Mouse (Mus musculus) E14TG2a.4 (cell line): ENCODE measurements around the gene Phb.
A peak's percentile ranks its signal among the peaks of the same experiment; 100 is the strongest.
"Not testable (repeated sequence)": the region's sequence is repeated elsewhere in the genome, so short reads cannot be mapped to it uniquely, and the experiment has no call there.

Experiments
- H3K27me3 ChIP-seq: 2 replicates; pipeline ENCODE4 v1.6.1; 2014; ENCODE audit warnings: low read length, control low read depth; ENCODE audit not compliant: insufficient read depth
- H3K36me3 ChIP-seq: 2 replicates; pipeline ENCODE4 v1.6.1; 2014; ENCODE audit warnings: low read length, control low read depth; ENCODE audit not compliant: insufficient read depth
- H3K4me1 ChIP-seq: replicated peaks from 2 replicates; pipeline ENCODE4 v1.6.1; 2014; ENCODE audit warnings: low read depth, low read length, control low read depth
- H3K4me3 ChIP-seq: replicated peaks from 2 replicates; pipeline ENCODE4 v1.5.1; 2014; ENCODE audit warnings: mild to moderate bottlenecking, low read length
- H3K9me3 ChIP-seq: 2 replicates; pipeline ENCODE4 v1.6.1; 2014; ENCODE audit warnings: low read length, control low read depth
- CTCF ChIP-seq: conservative IDR thresholded peaks from 2 replicates; pipeline ENCODE4 v1.5.1; 2014; ENCODE audit warnings: low read length
- NANOG ChIP-seq: IDR thresholded peaks from 2 replicates; pipeline ENCODE4 v1.6.1; 2014; ENCODE audit warnings: borderline replicate concordance, low read length, mixed read lengths
- POU5F1 ChIP-seq: IDR thresholded peaks from 2 replicates; pipeline ENCODE4 v1.6.1; 2014; ENCODE audit warnings: low read length, borderline replicate concordance

The Phb gene

DNA sequence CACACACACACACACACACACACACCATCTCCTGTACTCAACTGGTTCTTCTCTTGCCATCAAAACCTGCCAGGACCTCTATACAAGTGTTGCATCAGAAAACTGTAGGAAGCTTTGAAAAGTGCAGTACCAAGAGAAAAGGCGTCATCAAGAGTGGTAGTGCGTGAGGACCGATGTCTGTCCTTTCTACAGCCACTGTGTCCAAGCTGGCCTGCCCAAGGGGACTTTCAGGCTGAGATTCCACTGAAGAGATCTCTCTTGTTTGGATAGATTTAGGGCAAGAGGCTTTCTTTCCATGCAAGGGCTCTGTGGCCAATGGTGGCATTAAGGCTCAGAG, 20.6 kb upstream of the Phb start:
- H3K4me1 ChIP-seq, result peaks cover 80% of the 10 kb centered on the region

DNA sequence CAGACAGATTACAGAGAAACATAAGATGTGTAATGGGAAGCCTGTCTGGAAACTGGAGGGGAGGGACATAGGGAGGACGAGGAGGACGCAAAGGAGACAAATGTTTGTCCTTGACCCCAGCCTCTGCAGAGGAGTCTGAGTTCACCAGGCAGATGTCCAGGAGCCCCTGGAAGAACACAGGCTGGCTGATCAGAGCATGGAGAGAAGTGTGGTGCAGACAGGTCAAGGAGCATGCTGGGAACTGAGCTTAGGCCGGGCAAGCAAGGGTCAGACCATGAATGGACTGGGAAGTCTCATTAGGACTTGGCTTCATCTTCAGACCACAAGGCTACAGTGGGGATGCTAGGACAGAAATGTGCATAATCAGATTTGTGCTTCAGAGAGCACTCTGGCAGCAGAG, 19.0 kb upstream of the Phb start:
- Histone ChIP-seq H3K36me3 (no peaks in the 10 kb centered on the region), H3K9me3 (no peaks in the 10 kb centered on the region), H3K4me1 (peaks cover 68% of the 10 kb centered on the region), H3K4me3 (no peak overlapping the region; the same call in 1 of the 2 replicates), H3K27me3 (peaks cover 75% of the 10 kb centered on the region)
- TF ChIP-seq CTCF (no peak), NANOG (no peak), POU5F1 (no peak)

More for the DNA sequence above, 20.6 kb upstream of the Phb start:
- Histone ChIP-seq H3K9me3 (no peaks in the 10 kb centered on the region), H3K36me3 (no peaks in the 10 kb centered on the region), H3K27me3 (peaks cover 72% of the 10 kb centered on the region), H3K4me3 (no peak overlapping the region)
- TF ChIP-seq CTCF, result no peak
- TF ChIP-seq NANOG, result no peak
- TF ChIP-seq POU5F1, result no peak

GRCm38 (mm10) chr11:95648827-95649226, 17.9 kb upstream of the Phb start:
- H3K36me3 ChIP-seq, result no peaks in the 10 kb centered on the region
- H3K27me3 ChIP-seq, result peaks cover 73% of the 10 kb centered on the region
- no peaks in the 10 kb centered on the region for H3K9me3 ChIP-seq
- TF ChIP-seq NANOG (no peak), POU5F1 (no peak), CTCF (peak; percentile 95)
- no peak overlapping the region for H3K4me3 ChIP-seq
- H3K4me1 ChIP-seq, result peaks cover 57% of the 10 kb centered on the region

DNA sequence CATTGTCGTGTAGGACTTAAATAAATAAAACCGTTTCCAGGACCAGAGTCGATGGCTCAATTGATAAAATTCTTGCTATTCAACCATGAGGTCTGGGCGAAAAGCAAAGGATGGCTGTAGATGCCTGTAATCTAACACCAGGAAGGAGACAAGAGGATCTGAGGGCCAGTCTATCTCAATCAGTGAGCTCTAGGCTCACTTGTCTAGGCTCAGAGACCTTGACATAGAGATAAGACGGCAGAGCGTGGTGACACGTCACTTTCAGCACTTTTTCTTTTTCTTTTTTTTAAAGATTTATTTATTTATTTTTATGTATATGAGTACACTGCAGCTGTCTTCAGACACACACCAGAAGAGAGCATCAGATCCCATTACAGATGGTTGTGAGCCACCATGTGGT, 17.2 kb upstream of the Phb start:
- Histone ChIP-seq H3K4me1 (peaks cover 51% of the 10 kb centered on the region), H3K36me3 (no peaks in the 10 kb centered on the region), H3K27me3 (peaks cover 73% of the 10 kb centered on the region), H3K4me3 (no peak overlapping the region), H3K9me3 (no peaks in the 10 kb centered on the region)
- TF ChIP-seq NANOG, result no peak
- no peak for TF ChIP-seq POU5F1
- no peak for TF ChIP-seq CTCF

GRCm38 (mm10) chr11:95650001-95650400, 16.8 kb upstream of the Phb start:
- Histone ChIP-seq H3K36me3 (no peaks in the 10 kb centered on the region), H3K4me3 (0 out of 2 replicates have a peak overlapping the region, but pooled peaks have one; percentile 13), H3K4me1 (peaks cover 46% of the 10 kb centered on the region), H3K9me3 (no peaks in the 10 kb centered on the region), H3K27me3 (peaks cover 68% of the 10 kb centered on the region)
- no peak for TF ChIP-seq NANOG
- TF ChIP-seq CTCF, result no peak
- no peak for TF ChIP-seq POU5F1

GRCm38 (mm10) chr11:95650981-95651380, 15.8 kb upstream of the Phb start:
- H3K9me3 ChIP-seq, result no peaks in the 10 kb centered on the region
- TF ChIP-seq CTCF, result no peak
- TF ChIP-seq POU5F1, result no peak
- no peaks in the 10 kb centered on the region for H3K36me3 ChIP-seq
- peaks cover 58% of the 10 kb centered on the region for H3K27me3 ChIP-seq
- peaks cover 41% of the 10 kb centered on the region for H3K4me1 ChIP-seq
- H3K4me3 ChIP-seq, result no peak overlapping the region

DNA sequence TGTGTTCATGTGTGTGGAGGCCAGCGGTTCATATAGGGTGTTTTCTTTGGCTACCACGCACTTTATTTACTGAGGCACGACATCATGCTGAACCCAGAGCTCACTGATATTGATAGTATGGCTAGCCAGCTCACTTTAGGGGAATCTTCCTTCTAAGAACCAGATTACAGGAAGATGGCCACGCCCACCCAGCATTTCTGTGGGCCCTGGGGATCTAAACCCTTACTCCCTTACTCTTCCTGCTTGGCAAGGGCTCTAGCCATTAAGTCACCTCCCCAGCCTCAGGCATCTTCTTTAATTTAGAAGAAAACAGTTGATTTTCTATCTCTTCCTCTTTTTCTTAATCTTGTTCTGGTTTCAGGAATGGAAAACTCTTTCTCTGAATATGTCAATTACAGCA, 9.3 kb upstream of the Phb start:
- Histone ChIP-seq H3K36me3 (no peaks in the 10 kb centered on the region), H3K9me3 (peaks cover 9% of the 10 kb centered on the region), H3K4me1 (peaks cover 7% of the 10 kb centered on the region), H3K4me3 (no peak overlapping the region), H3K27me3 (peaks cover 20% of the 10 kb centered on the region)
- TF ChIP-seq POU5F1 (no peak), CTCF (no peak), NANOG (no peak)

DNA sequence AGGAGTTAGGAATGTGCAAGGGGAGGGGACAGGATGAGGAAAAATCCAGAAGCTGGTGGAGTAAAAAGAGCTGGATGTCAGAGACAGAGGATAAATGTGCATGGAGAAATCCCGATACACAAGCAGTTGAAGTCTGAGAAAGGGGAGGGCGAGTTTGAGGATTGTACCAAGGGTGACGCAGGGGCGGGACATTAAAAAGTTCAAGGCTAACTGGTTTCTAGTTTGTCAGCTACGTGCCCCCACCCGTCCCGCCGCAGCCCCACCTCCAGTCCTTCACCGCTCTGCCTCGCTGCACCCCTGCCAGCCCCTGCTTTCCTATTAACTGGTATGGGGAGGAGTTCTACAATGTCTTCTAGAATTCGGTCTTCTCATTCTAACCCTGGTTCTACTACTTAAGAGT, 420 bp downstream of the Phb start:
- no peak for TF ChIP-seq CTCF
- TF ChIP-seq NANOG, result no peak
- TF ChIP-seq POU5F1, result no peak
- peak overlapping the region; percentile 98 for H3K4me3 ChIP-seq

DNA sequence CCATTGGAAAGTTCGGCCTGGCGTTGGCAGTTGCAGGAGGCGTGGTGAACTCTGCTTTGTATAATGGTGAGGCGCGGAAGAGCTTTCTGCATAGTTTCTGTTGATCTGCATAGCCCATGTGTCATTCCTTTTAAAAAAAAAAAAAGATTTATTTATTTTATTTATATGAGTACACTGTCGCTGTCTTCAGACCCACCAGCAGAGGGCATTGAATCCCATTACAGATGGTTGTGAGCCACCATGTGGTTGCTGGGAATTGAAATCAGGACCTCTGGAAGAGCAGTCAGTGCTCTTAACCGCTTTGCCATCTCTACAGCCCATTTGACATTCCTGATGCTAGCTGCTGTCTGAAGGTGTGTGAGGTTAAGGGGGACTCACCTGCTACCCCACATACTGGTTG, 1.3 kb downstream of the Phb start:
- H3K9me3 ChIP-seq, H3K27me3 ChIP-seq: not testable (repeated sequence)
- TF ChIP-seq CTCF, result peak; percentile 38
- Histone ChIP-seq H3K4me1 (peaks cover 60% of the 10 kb centered on the region), H3K36me3 (peaks cover 49% of the 10 kb centered on the region), H3K4me3 (peak overlapping the region; percentile 98)

More for the DNA sequence above, 420 bp downstream of the Phb start:
- Histone ChIP-seq H3K9me3 (no peaks in the 10 kb centered on the region), H3K27me3 (no peaks in the 10 kb centered on the region), H3K36me3 (peaks cover 41% of the 10 kb centered on the region), H3K4me1 (peaks cover 56% of the 10 kb centered on the region)
